Mouse (Mus musculus) forebrain, embryonic 10.5 days (tissue): Measurements from ENCODE around the gene Cabp4. TPM values are rescaled to one million over a fixed set of nuclear protein-coding genes. Genes with fewer than 3 reads are reported as not detected.

ENCODE experiments used
- DNase-seq: peaks from one replicate; pipeline ENCODE4 v3.0.0-alpha.2; 2017; ENCODE audit warnings: low spot score; ENCODE audit errors: extremely low spot score
- H3K27ac ChIP-seq: fragments of 300-500 bp; sonication (generic); 2 replicates; pipeline ENCODE4 v1.5.1; 2016; ENCODE audit warnings: mild to moderate bottlenecking
- H3K27me3 ChIP-seq: fragments of 300-500 bp; sonication (generic); 2 replicates; pipeline ENCODE4 v1.6.1; 2016; ENCODE audit warnings: mild to moderate bottlenecking; ENCODE audit not compliant: poor library complexity, severe bottlenecking
- H3K36me3 ChIP-seq: fragments of 300-500 bp; sonication (generic); replicated peaks from 2 replicates; pipeline ENCODE4 v1.6.1; 2016; ENCODE audit warnings: mild to moderate bottlenecking, moderate library complexity
- H3K4me1 ChIP-seq: fragments of 300-500 bp; sonication (generic); 2 replicates; pipeline ENCODE4 v1.6.1; 2016
- H3K4me3 ChIP-seq: fragments of 300-500 bp; sonication (generic); 2 replicates; pipeline ENCODE4 v1.5.1; 2016; ENCODE audit warnings: mild to moderate bottlenecking, moderate library complexity
- H3K9me3 ChIP-seq: fragments of 300-500 bp; sonication (generic); 2 replicates; pipeline ENCODE4 v1.6.1; 2016; ENCODE audit warnings: mild to moderate bottlenecking, moderate library complexity
- WGBS: fragments of 180-500 bp; shearing (Covaris S2); methylation state at CpG from one replicate; pipeline ENCODE4 v1.1.7; 2016; 5-methylcytosine and 5-hydroxymethylcytosine counted together
- polyA plus RNA-seq: library from polyadenylated mRNA; unstranded; fragments of >200 nt; fragmentation: Nextera tagmentation; extraction: Ambion mirVana; gene quantifications from 2 replicates; pipeline ENCODE4 v1.2.1, GENCODE M21; 2016

The Cabp4 gene
- polyA plus RNA-seq, 1 experiment from 2014 or later = not detected

DNA sequence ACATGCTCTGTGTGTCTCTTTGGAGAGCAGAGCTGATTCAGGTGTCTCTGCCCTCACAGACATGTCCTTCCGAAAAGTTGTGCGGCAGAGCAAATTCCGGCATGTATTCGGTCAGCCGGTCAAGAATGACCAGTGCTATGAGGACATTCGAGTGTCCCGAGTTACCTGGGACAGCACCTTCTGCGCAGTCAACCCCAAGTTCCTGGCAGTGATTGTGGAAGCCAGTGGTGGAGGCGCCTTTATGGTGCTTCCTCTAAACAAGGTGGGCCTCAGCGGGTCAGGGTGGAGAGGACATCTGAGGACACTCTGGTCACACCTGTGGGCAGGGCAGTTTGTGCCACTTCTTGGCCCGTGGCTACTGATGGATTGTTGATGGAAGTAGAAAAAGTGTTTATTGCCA lies 5.5 kb upstream of the Cabp4 start:
- Histone ChIP-seq H3K27ac (no peak overlapping the region), H3K27me3 (no peaks in the 10 kb centered on the region), H3K4me1 (peaks cover 34% of the 10 kb centered on the region), H3K36me3 (peaks cover 40% of the 10 kb centered on the region), H3K9me3 (peaks cover 6% of the 10 kb centered on the region; the same call in 1 of the 2 replicates), H3K4me3 (peak overlapping the region; percentile 73)
- DNase-seq = no peak
- WGBS = 90% methylated on average over 11 of the region's 11 CpGs

DNA sequence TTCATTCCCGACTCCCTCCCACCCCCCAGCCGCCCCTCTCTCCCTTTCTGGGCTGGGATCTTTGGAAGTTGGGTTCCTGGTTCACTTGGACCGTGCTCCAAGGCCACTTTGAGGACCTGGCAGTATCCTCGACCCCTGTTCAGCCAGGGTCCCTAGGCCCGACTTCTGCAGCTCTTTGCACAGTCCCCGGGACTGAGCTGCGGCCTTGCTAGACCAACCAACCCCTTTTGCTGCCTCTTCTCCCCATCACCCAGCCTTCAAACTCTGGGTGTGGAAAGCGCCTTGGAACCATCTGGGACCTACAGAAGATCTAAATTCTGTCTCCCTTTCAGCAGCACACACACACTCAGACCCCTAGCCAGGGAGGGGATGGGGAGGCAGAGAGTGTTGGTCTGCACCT lies 5.0 kb upstream of the Cabp4 start:
- Histone ChIP-seq H3K9me3 (peaks cover 6% of the 10 kb centered on the region; the same call in 1 of the 2 replicates), H3K36me3 (peaks cover 40% of the 10 kb centered on the region), H3K27ac (peak overlapping the region; percentile 88), H3K4me3 (peak overlapping the region; percentile 73), H3K27me3 (no peaks in the 10 kb centered on the region), H3K4me1 (peaks cover 34% of the 10 kb centered on the region)
- WGBS = 7% methylated on average over 8 of the region's 8 CpGs
- no peak for DNase-seq

DNA sequence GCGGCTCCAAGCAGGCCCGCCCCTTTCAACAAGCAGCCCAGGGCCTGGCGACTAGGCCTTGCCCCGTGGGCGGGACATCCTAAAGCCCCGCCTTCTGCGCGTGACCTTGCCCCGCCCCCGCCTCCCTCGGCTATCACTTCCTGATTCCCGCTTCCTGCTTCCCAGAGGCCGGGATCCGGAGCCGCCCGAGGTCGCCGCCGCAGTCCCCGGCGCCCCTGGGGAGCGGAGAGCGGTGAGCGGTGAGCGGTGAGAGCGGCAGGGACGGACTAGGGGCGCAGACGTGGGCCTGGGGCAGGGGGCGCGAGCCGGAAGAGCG lies 4.6 kb upstream of the Cabp4 start, which contains the start of gene Coro1b:
Coro1b (plus strand) TSS at position 129 of the 316 bp plus-strand sequence.
- WGBS = under 1% methylated on average over 33 of the region's 33 CpGs

DNA sequence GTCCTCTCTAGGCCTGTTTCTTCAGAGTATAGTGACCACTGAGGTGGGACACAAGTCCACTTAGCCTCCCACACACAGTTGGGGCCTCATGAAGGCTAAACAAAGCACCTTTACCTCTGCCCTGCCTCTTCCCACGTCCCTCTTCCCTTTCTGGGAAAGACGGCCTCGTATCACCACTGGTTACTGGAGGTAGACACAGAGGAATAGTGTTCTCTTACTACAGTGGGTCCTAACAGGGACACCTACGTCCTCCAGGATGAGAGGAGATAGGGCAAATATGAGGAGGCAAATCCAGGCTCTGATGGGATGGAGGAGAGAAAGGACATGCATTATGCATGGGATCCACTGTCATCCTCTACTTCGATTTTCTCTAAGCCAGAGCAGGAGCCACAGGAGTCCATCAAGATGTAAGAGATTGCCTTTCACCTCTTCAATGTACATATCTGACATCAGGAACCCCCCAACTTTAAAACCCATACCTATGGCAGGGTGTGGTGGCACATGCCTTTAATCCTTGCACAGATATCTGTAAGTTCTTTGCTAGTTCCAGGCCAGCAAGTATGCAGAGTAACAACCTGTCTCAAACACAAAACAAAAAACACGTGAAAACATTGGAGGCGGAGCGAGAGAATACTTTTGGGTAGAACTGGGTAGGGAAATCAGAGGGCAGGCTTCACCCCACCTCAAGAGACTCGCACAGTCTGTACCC lies 4.1 kb upstream of the Cabp4 start:
- Histone ChIP-seq H3K27me3 (no peaks in the 10 kb centered on the region), H3K4me1 (peaks cover 34% of the 10 kb centered on the region), H3K36me3 (peaks cover 32% of the 10 kb centered on the region), H3K9me3 (peaks cover 6% of the 10 kb centered on the region; the same call in 1 of the 2 replicates), H3K27ac (peak overlapping the region; percentile 88), H3K4me3 (peak overlapping the region; percentile 73)
- no peak for DNase-seq
- WGBS = 39% methylated on average over 9 of the region's 9 CpGs

More for the DNA sequence above, 4.6 kb upstream of the Cabp4 start, which contains the start of gene Coro1b:
- Histone ChIP-seq H3K4me3 (peak within 1 kb of the TSS; percentile 73), H3K27ac (peak within 1 kb of the TSS; percentile 88), H3K27me3 (no peaks in the 10 kb centered on the region), H3K4me1 (peaks cover 34% of the 10 kb centered on the region), H3K36me3 (peaks cover 37% of the 10 kb centered on the region), H3K9me3 (peaks cover 6% of the 10 kb centered on the region; the same call in 1 of the 2 replicates)
- peak; percentile 93 for DNase-seq

DNA sequence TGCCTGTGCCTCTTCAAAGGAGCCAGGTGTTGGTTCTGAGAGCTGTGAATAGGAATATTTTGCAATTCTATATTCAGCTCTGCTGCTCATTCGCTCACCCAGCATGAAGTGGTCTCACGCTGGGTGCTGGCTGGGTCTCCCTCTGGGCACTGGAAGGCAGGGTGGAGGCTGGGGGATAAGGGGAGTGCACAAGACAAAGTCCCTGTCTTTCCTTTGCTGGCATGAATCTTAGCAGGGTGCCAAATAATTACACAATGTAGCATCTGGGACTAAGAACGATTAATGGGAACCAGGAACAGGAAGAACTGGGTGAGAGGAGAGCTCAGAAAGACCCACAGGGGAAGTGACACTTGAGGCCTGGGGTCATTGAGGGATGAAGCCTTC lies 3.2 kb upstream of the Cabp4 start:
- DNase-seq = no peak
- Histone ChIP-seq H3K4me1 (peaks cover 34% of the 10 kb centered on the region), H3K27me3 (no peaks in the 10 kb centered on the region), H3K9me3 (peaks cover 6% of the 10 kb centered on the region; the same call in 1 of the 2 replicates), H3K36me3 (peaks cover 23% of the 10 kb centered on the region), H3K27ac (0 out of 2 replicates have a peak overlapping the region, but pooled peaks have one; percentile 8), H3K4me3 (no peak overlapping the region)
- 40% methylated on average over 3 of the region's 3 CpGs for WGBS

DNA sequence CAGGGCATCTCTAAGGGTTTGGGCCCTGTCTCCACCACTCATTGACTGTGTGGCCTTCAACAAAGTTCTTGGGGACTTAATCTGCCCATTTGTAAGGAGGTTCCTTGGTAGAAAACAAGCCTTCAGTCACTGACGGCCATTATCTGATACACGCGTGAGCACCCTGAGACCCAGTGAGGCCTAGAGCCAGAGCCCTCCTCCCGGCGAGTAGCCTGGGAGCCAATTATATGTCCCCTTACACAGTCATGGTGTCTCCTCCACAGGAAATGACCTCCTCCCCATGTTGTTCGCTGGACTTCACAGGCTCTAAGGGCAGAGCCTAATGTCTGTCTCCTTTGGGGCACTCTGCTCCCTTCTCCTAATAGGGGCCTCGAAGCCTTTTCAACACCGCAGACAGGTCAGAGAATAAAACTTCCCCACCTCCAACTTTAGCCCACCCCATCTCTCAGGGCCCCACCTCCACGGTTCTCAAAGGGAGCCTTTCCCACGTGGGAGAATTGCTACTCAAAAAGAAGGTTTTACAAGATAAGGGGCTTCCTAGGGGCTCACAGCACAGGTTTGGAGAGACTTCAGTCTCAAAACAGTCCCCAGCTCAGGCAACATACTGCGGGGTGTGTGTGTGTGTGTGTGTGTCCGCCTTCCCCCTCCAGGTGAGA lies 2.7 kb upstream of the Cabp4 start:
- Histone ChIP-seq H3K27ac (0 out of 2 replicates have a peak overlapping the region, but pooled peaks have one; percentile 8), H3K9me3 (peaks cover 6% of the 10 kb centered on the region; the same call in 1 of the 2 replicates), H3K27me3 (no peaks in the 10 kb centered on the region), H3K4me1 (peaks cover 34% of the 10 kb centered on the region), H3K4me3 (no peak overlapping the region), H3K36me3 (peaks cover 18% of the 10 kb centered on the region)
- WGBS = 60% methylated on average over 12 of the region's 12 CpGs
- no peak for DNase-seq

DNA sequence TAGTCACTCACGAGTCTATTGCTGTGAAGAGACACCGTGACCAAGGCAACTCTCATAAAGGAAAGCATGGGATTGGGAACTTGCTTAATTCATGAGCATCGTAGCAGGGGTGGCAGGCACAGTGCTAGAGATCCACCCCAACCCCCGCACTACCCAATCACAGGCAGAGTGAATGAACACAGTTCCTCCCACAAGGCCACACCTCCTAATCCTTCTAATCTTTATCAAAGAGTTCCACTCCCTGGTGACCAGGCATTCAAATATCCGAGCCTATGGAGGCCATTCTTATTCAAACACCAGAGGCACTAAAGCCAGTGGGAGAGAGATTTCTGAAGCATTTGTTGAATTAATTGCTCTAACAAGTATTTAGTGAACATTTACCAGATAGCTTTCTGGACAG lies 2.1 kb upstream of the Cabp4 start:
- no peak for DNase-seq
- Histone ChIP-seq H3K4me1 (peaks cover 34% of the 10 kb centered on the region), H3K27ac (no peak overlapping the region), H3K27me3 (no peaks in the 10 kb centered on the region), H3K9me3 (peaks cover 6% of the 10 kb centered on the region; the same call in 1 of the 2 replicates), H3K4me3 (no peak overlapping the region), H3K36me3 (peaks cover 12% of the 10 kb centered on the region)
- WGBS = 89% methylated on average over 5 of the region's 5 CpGs

DNA sequence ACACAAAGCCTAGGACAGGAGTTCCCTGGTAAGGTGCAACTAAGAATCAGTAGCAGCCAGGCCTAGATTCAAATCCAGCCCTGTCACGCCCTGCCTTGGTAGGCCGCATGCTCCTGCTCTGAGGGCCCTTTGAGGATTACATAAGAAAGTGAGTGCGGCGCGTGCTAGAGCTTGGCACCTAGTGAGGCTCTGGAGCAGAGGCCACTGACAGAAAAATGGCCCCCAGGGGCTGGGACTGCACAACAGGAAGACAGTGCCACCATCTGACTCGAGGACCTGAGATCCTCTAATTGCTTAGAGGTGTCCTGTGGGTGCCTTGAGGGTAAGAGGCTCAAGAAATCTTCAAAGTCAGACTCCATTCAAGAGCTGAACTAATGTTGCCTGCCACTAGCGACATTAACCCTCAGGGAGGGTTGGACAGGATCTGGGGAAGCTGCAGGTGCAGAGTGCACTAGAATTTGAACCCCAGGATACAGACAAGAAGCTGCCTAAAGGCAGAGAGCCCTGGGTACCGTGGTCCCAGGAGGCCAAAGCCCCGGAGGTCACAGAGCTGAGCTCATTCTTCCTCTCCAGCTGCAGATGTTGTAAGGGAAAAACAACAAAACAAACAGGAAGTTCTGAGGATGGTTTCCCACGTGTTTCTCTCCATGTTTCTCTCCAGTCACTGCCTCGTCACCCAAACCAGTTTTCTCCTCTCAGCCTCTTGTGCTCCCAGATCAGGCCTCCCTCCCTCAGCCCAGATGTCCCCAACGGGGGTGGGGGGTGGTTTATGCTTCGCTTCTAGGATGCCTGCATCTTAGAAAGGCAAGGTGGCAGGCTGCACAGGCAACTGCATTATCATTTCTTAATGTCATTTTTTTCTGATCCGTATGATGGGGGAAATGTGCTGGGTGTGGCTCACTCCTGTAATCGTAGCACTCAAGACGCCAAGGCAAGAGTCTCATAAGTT lies 991 bp upstream of the Cabp4 start:
- WGBS = 85% methylated on average over 16 of the region's 16 CpGs
- peaks cover 1% of the 10 kb centered on the region; the same call in 1 of the 2 replicates for H3K36me3 ChIP-seq

DNA sequence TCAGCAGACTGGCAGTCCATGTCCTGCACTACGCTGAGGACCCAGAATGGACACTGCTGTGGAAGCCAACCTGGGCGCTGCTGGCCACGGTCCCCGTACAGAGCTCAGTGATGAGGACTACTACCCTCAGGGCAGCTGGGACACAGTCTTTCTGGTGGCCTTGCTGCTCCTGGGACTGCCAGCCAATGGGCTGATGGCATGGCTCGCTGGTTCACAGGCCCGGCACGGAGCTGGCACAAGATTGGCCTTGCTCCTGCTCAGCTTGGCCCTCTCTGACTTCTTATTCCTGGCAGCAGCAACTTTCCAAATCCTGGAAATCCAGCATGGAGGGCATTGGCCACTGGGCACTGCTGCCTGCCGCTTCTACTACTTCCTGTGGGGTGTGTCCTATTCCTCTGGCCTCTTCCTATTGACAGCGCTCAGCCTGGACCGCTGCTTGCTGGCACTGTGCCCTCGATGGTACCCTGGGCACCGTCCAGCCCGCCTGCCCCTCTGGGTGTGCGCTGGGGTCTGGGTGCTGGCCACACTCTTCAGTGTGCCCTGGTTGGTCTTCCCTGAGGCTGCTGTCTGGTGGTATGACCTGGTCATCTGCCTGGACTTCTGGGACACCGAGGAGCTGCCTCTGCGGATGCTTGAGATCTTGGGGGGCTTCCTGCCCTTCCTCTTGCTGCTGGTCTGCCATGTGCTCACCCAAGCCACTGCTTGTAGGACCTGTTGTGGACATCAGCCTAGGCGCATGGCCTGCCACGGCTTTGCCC lies 1.2 kb downstream of the Cabp4 start:
- no peak for DNase-seq
- 95% methylated on average over 18 of the region's 18 CpGs for WGBS
- Histone ChIP-seq H3K27ac (0 out of 2 replicates have a peak overlapping the region, but pooled peaks have one; percentile 15), H3K4me1 (peaks cover 23% of the 10 kb centered on the region), H3K9me3 (peaks cover 6% of the 10 kb centered on the region; the same call in 1 of the 2 replicates), H3K4me3 (no peak overlapping the region), H3K36me3 (no peaks in the 10 kb centered on the region), H3K27me3 (no peaks in the 10 kb centered on the region)

More for the DNA sequence above, 991 bp upstream of the Cabp4 start:
- H3K9me3 ChIP-seq = peaks cover 6% of the 10 kb centered on the region; the same call in 1 of the 2 replicates
- H3K27ac ChIP-seq = no peak overlapping the region
- H3K4me1 ChIP-seq = peaks cover 34% of the 10 kb centered on the region
- no peak overlapping the region for H3K4me3 ChIP-seq
- DNase-seq = no peak
- H3K27me3 ChIP-seq = no peaks in the 10 kb centered on the region

DNA sequence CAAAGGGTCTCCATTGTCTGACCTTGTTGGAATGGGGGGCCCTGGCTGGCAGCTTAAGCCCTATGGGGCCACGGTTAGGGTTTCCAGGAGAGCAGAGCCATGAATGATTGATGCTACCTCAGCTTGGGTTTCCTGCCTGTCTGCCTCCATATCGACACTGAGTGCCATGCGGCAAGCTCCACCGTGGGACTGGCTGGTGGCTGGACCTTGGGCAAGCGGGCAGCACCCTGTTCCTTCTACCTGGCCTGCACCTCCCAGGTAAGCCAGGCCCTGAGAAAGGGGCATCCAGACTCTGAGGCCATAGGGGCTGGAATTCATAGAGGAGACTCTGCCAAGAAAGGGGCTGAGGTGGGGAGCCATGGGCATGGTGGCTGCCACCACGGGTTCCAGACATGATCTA lies 3.7 kb downstream of the Cabp4 start:
- Histone ChIP-seq H3K9me3 (no peaks in the 10 kb centered on the region), H3K4me3 (no peak overlapping the region), H3K36me3 (no peaks in the 10 kb centered on the region), H3K4me1 (peaks cover 14% of the 10 kb centered on the region), H3K27ac (no peak overlapping the region), H3K27me3 (no peaks in the 10 kb centered on the region)
- WGBS = 87% methylated on average over 6 of the region's 6 CpGs
- no peak for DNase-seq

DNA sequence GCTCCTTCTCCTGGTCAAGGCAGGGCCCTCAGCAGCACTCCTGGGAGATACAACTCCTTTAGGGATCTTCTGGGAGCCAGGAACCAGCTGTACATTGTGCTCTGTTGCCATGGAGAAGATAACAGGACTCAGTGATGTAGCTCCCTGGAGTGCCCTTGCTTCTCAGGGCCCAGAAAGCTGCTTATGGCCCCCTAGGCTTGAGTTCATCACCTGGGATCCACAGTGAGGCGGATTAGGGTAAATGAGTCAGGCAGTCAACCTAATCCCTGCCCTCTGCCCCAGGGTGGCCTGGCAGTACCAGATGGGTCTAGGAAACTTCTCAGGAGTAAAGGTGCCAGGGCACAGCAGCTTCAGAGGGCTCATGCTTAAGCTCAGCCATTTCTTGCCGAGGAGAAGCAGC lies 4.4 kb downstream of the Cabp4 start, which contains the start of gene Gpr152:
Gpr152 (plus strand) TSS at position 342 of the 400 bp plus-strand sequence.
- Histone ChIP-seq H3K4me1 (peaks cover 14% of the 10 kb centered on the region), H3K27me3 (no peaks in the 10 kb centered on the region), H3K4me3 (no peak within 1 kb of the TSS), H3K27ac (peak within 1 kb of the TSS; percentile 25; the same call in 1 of the 2 replicates), H3K36me3 (no peaks in the 10 kb centered on the region), H3K9me3 (no peaks in the 10 kb centered on the region)
- no peak for DNase-seq
- WGBS = 71% methylated on average over 2 of the region's 2 CpGs
